Mouse (Mus musculus) right cerebral cortex, adult 18-20 months (tissue): ENCODE data around the gene Pdhb.

Source experiments
- DNase-seq: peaks from one replicate; pipeline ENCODE4 v3.0.0; 2022; ENCODE audit warnings: mixed read lengths

Pdhb gene

GRCm38 (mm10) chr14:8190556-8190955 is 17.7 kb upstream of the Pdhb start:
- no peak for DNase-seq

- peak; percentile 86 for DNase-seq
These were observed 13.6 kb upstream of the Pdhb start for GRCm38 (mm10) chr14:8186278-8187045.

- no peak for DNase-seq
These were observed 10.5 kb upstream of the Pdhb start for GRCm38 (mm10) chr14:8183330-8183729.

DNA sequence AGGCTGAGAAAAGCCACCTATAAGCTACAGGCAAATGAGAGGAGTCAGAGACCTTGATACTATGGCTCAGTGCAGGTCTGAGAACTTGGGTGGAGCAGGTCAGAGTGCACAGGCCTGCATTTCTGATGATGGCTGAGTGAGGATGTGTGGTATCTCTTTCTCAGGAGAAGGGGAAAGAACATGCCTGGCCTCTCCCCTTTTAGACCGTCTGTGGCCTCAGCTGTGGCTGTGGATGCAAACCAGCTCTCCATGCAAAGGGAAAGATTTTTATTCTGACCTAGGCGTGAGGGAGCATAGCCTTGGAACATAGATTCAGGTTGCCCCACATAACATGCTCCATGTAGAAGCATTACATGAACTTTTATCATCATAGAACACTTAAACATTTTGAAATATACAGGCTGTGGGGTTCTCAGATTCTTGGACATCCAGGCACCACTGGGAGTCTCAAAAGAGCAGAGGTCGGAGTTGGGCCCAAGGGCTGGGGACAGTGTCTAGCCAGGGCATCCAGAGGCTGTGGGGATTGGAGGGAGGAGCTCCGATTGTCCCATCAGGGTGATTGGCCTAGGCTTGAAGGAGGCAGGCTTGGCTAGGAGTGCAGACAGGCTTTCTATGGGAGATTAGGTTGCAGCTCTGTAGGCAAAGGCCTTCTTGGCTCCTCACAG is 7.7 kb upstream of the Pdhb start:
- DNase-seq = no peak

DNA sequence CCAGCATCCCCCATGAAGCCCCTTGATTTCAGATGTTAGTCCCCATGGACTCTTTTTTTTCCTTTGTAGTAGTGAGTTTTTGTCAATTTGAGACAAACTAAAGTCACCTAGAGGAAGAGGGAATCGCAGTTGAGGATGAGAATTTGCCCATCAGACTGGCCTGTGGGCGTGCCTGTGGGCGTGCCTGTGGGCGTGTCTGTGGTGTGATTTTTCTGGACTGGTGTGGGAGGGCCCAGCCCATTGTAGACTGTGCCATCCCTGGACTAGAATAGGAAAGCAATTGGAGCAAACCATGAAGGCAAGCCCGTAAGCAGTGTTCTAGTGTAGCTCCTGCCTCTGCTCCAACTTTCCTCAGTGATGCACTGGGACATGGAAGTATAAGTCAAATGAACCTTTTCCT is 3.4 kb upstream of the Pdhb start:
- DNase-seq = no peak

DNA sequence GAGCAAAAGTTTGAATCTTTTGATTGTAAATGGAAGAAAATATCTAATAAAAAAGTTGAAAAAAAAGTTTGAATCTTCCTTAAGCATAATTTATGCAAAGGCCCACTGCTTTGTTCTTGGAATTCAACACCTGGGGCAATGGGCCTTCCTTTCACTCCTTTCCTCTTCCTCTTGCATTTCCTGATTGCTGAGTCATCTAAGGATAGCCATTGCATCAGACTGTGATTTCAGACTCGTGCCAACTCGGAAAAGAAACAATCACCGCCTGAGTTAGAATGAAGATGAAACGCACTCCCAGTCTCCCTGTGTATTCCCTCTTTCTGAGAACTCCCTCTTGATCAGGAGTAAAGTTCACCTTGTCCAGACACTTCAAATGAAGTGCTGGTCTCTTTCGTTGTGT is 1.8 kb upstream of the Pdhb start:
- DNase-seq = no peak

- DNase-seq = peak; percentile 41
These were observed 871 bp upstream of the Pdhb start for GRCm38 (mm10) chr14:8173542-8174250.

DNA sequence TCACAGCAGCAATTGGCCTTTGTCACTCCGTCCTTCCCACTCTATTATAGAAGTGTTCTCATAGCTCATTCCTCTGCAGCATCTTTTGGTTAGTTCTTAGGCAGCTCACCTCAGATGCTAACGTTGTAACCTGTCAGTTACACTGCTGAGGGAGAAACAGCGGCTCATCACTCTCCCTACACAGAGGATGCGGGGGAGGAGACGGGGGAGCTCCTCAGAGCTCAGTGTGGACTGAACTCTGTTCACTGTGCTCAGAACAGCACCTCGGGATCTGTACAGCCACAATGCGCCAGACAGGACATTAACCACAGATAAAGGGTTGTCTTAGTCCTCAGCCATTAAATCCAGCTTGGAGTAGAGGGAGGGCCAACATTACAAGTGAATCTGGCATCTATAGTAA is 8.4 kb downstream of the Pdhb start:
- peak; percentile 38 for DNase-seq

DNA sequence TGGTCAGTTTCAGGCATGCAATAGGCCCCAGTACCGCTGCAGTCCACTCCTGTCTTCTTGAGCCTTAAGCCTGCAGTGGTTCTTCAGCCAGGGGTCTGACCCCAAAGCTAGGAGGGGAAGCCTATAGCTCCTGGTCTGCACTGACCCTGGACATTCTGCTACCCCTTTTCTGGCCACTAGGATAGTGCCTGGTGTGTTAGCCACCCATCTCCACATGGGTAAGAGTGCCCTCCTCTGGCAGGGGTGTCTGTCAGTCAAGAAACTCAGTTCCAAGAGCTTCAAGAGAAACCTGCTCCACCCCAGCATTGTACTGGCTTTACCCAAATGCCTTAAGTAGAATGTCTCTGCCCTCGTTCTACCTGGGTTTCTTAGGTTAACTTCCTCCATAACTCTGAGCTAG is 11.0 kb downstream of the Pdhb start:
- no peak for DNase-seq

- no peak for DNase-seq
These were observed 13.7 kb downstream of the Pdhb start for GRCm38 (mm10) chr14:8159141-8159540.

- no peak for DNase-seq
These were observed 14.1 kb downstream of the Pdhb start for GRCm38 (mm10) chr14:8158721-8159120.

- no peak for DNase-seq
These were observed 15.9 kb downstream of the Pdhb start for GRCm38 (mm10) chr14:8156947-8157346.

DNA sequence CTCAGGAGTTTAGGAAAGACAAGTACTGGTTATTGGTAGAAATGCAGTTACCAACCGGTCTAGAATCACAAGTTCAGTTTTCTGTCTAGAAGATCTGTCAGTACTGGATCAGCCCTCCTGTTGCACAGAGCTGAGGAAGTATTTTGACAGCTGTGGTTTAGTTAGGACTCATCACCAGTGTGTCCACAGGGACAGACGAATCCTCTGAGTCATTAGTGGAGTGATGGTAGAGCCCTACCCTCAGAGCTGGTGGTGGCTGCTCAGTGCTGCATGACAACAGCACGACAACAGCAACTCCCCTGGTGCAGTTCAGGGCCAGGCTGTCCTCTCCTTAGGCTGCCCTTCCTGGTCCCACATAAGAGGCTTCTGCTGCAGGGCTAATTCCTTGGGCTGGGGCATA is 18.8 kb downstream of the Pdhb start:
- DNase-seq = no peak

DNA sequence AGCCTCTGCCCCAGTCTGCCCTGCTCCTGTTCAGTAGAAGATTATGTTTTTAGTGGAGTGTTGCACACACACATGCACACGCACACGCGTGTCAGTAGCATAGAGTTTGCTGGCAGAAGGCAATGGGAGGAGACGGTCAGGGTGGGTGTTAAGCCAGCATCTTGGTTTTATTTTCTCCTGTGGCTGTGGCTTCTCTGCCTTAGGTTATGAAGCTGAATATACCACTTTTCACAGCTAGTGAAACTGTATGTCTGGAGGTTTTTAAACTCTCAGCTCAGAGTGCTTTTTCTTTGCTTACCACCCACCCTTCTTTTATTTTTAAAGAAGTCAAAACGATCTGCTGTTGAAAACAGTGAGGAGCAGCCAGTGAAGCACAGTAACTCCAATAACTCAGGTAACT is 21.1 kb downstream of the Pdhb start:
- DNase-seq = no peak

- DNase-seq = peak; percentile 50
These were observed 24.0 kb downstream of the Pdhb start for GRCm38 (mm10) chr14:8148842-8149241.

- DNase-seq = no peak
These were observed 26.1 kb downstream of the Pdhb start for GRCm38 (mm10) chr14:8146611-8147223.

DNA sequence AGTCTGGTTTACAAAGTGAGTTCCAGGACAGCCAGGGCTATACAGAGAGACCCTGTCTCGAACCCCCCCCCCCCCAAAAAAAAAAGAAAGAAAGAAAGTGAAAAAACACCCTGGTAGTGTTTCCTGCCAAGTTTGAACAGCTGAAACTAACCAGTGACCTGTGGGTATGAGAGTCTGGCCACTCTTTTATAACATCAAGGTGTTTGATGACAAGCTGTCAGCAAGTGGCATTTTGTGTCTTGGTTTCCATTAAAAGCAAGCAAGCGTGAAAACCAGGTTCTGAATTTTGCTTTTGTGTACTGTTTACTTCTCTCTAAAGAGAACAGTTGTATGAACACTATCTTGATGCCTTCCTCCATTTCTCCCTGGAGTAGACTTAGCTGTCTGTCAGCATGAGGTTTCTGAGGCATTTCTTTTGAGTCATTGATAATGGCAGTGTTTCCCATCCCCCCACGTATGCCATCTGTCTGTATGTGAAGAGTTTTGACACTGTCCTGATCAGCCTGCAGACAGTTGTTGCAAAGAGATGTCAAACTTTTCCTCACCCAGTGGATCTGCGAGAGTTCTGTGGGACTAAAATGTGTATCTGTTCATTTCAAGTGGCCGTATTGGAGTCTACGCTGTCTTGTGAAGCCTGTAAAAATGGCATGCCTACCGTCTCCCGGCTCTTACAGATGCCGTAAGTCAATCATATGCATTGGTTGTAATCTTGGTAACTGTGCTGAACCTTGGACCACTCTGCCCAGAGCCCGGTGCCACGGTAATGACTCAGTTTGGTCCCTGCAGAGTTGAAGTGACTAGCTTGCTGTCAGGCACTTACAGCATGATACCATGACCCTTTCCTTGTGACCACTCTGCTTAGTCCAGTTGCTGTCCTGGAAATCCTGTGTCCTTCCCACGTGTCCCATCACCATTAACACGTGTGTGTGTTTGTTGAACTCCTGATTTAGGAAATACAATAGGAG is 26.9 kb downstream of the Pdhb start:
- DNase-seq = no peak

DNA sequence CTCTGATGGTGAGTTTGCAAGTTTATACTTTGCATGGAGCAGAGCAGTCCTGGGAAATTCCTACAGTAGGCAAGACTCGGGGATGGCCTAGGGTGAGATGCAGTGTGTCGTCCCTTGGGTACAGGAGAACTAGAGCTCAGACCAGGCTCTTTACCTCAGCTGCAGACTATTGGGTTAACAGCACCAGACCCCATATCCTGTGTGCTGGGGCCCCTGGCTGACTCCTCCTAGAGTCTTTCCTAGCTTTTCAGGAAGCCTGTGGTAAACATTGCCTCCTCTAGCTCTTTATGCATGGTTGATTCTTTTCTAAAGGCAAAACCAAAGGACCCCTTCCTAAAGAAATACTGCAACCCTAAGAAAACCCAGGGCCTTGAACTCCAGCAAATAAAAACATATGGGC is 31.7 kb downstream of the Pdhb start:
- DNase-seq = no peak

DNA sequence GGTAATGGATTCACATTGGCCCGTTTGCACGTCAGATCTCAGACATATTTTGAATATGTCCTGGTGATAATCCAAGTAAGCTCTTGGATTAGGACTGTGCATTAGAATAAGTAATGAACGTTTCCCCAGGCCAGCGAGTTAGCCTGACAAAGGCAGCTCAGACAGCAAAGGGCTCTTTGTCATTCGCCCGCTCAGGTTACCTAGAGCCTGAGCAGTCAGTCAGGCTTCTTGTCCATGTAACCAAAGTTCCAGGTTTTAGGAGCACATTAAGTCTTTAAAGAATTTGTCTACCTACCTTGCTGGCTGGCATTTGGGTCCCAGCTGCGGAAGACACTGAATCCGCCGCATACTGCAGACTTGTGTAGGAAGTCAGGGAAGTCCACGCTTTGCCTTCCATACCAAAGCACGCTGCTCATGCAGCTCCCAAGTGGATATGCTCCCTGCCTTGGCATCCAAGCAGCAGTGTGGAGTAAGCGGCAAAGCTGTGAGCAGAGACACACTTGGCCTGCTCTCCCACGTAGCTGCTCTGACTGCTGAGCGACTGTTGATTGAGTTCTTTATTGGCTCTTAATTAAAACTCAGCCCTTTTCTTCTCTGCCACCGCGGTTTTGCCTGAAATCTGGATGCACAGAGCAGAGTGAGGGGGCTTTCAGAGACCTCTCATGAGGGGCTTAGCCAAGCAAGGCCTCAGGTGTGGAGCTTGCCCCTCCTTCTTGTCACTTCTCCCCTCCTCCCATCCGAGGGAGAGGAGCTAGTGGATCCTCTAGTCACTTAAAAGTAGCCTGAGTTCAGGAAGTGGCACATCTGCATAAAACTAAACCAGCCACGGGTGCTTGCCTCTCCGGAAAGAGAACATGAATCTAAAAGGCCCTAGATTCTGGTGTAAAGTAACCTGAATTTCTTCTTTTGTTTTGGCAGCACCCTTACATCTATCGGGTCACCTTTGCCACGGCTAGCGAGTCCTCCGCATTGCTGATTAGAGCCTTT is 32.8 kb downstream of the Pdhb start:
- DNase-seq = no peak

DNA sequence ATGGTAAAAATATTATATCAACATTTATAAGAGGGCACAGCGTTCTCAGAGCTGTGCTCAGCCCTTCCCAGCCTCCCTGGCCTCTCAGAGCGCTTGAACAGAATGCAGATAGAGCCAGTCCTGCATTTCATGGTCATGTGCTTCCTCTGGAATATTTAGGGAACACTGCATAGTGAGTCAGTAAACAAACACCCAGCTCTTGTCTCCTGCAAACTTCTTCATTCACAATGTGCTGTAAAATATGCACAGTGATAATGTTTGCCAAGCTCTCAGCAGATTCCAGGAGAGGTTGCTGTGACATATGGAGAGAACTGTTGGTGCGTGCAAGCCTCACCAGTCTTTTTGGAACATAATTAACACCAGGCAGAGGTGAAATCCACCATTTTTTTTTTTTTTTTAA is 37.7 kb downstream of the Pdhb start:
- DNase-seq = peak; percentile 79

DNA sequence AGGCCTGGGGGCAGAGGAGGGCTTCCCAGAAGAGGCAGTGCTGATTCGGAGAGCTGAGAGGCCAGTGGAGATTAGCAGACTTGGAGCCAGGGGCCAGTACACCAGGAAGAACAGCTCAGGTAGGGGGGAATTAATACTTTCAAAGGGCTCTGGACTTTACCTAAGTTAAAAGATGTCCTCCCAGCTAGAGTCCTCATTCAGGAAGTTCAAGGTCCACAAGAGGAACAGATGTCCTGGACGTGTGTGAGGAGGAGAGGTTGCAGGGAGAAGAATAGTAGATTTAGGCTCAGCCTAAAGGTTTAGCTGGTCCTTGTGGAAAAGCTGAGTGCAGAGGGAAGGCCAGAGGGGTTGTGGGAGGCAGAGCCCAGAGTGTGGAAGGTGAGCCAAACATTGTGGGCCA is 38.6 kb downstream of the Pdhb start:
- no peak for DNase-seq
